Mouse (Mus musculus) erythroblast, embryonic 14.5 days (primary cell): ENCODE measurements around the gene Crocc. TPM values are rescaled to one million over a fixed set of nuclear protein-coding genes. Genes with fewer than 3 reads are reported as not detected.

Experiments used
- H3K27me3 ChIP-seq: 2 replicates; pipeline ENCODE4 v1.6.1; 2012; ENCODE audit warnings: inconsistent platforms; ENCODE audit not compliant: control insufficient read depth
- H3K36me3 ChIP-seq: 2 replicates; pipeline ENCODE4 v1.6.1; 2012; ENCODE audit warnings: mild to moderate bottlenecking, inconsistent platforms; ENCODE audit not compliant: control insufficient read depth
- H3K4me1 ChIP-seq: 2 replicates; pipeline ENCODE4 v1.6.1; 2012; ENCODE audit warnings: inconsistent platforms; ENCODE audit not compliant: control insufficient read depth
- H3K4me3 ChIP-seq: replicated peaks from 2 replicates; pipeline ENCODE3; 2012; ENCODE audit warnings: moderate library complexity, mild to moderate bottlenecking, inconsistent platforms
- H3K9me3 ChIP-seq: 2 replicates; pipeline ENCODE4 v1.6.1; 2012; ENCODE audit warnings: low read length, inconsistent platforms, mixed read lengths; ENCODE audit not compliant: control insufficient read depth
- GATA1 ChIP-seq: IDR thresholded peaks from 2 replicates; pipeline ENCODE4 v1.6.1; 2012; ENCODE audit warnings: low read length, inconsistent platforms, mixed read lengths
- TAL1 ChIP-seq: IDR thresholded peaks from 3 replicates; pipeline ENCODE4 v1.6.1; 2012; ENCODE audit warnings: low read length, inconsistent platforms, mixed read lengths
- polyA plus RNA-seq: library from polyadenylated mRNA; stranded (reverse); fragments of >175 nt; gene quantifications from 2 replicates; pipeline ENCODE4 v1.2.3, GENCODE M21; 2012

Gene Crocc
- polyA plus RNA-seq, 1 experiment = 0.49 TPM

DNA sequence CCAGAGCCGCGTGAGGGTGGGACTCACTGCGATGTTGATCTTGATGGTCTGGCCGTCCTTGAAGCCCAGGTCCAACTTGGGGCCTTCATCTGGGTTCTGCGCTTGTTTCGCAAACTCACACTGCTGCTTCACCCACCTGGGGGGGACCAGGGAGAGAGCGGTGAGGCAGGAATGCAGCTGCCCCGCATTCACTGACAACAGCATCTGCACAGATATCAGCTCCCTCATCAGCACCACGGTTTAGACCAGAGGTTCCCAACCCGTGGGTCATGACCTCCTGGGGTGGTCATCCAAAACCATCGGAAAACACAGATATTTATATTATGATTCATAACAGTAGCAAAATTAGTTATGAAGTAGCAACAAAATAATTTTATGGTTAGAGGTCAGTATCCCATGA, 12.2 kb upstream of the Crocc start:
- Histone ChIP-seq H3K9me3 (no peaks in the 10 kb centered on the region), H3K27me3 (no peaks in the 10 kb centered on the region), H3K4me3 (no peak overlapping the region), H3K4me1 (peaks cover 93% of the 10 kb centered on the region), H3K36me3 (peaks cover 86% of the 10 kb centered on the region)
- no peak for TF ChIP-seq TAL1
- no peak for TF ChIP-seq GATA1

DNA sequence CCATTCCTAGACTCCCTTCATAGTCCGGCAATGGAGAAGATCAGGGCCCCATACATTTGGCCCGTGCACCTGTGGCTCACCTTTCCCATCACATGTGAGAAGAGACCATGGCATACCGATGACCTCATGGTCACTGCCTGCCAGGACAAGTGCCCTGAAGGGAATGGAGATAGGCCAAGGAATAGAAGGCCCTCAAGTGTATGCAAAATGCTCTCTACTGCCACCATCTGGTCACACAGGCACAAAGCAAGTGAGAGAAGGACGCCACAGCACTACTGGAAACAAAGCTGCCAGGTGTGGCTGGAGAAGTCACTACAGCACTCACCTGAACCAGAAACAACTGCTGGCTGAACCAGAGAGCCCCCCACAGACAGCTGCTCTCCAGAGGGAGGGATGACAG, 9.4 kb upstream of the Crocc start:
- no peaks in the 10 kb centered on the region for H3K9me3 ChIP-seq
- TF ChIP-seq GATA1 (no peak), TAL1 (no peak)
- peaks cover 100% of the 10 kb centered on the region for H3K36me3 ChIP-seq
- no peaks in the 10 kb centered on the region for H3K27me3 ChIP-seq
- peaks cover 72% of the 10 kb centered on the region for H3K4me1 ChIP-seq
- H3K4me3 ChIP-seq = no peak overlapping the region

DNA sequence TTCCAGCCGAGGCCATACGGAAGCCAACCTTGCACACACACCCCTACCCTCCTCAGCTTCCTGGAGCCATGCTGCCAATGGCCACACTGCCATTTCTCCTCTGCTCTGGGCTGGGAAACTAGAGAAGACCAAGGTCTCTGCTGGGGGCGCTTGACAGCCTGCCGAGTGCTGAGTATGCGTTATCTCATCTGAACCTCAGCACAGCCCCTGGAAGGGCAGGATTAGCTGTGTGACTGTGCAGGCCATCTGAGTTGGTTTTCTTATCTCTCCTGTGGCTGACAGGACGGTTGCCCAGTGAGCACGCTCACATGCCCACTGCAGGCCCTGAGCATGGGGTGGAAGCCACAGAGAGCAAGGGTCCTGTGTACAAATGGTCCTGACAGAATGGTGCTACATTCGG, 8.3 kb upstream of the Crocc start:
- no peaks in the 10 kb centered on the region for H3K9me3 ChIP-seq
- H3K27me3 ChIP-seq = no peaks in the 10 kb centered on the region
- H3K4me3 ChIP-seq = no peak overlapping the region
- H3K4me1 ChIP-seq = peaks cover 61% of the 10 kb centered on the region
- TF ChIP-seq TAL1 (peak; percentile 29; the same call in 1 of the 3 replicates), GATA1 (peak; percentile 52)
- peaks cover 95% of the 10 kb centered on the region for H3K36me3 ChIP-seq

DNA sequence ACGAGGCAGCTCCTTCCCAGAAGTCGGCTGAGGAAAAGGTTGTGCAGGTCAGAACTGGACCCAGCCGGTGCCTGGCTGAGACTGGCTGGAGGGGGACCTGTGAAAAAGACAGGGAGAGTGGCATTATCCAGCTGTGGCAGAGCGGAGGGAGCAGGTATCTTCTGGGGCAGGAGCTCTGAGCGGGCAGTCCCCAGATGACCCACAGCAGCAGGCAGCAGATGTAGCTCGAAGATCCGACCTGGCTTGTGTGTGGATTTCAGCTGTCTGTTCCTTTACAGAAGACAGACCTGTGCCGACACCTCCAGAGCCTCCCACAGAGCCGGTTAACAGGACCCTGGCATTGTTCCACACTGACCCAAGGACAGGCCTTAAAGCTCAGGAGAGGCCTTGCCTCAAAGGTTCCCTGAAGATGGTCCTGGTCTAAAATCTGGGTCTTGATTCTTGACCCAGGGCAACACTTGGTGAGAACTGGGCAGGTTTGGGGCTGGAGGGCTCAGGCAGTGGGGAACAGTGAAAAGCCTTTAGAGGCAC, 7.2 kb upstream of the Crocc start:
- Histone ChIP-seq H3K27me3 (no peaks in the 10 kb centered on the region), H3K9me3 (no peaks in the 10 kb centered on the region), H3K4me3 (no peak overlapping the region), H3K36me3 (peaks cover 88% of the 10 kb centered on the region), H3K4me1 (peaks cover 52% of the 10 kb centered on the region)
- TF ChIP-seq TAL1 (no peak), GATA1 (no peak)

DNA sequence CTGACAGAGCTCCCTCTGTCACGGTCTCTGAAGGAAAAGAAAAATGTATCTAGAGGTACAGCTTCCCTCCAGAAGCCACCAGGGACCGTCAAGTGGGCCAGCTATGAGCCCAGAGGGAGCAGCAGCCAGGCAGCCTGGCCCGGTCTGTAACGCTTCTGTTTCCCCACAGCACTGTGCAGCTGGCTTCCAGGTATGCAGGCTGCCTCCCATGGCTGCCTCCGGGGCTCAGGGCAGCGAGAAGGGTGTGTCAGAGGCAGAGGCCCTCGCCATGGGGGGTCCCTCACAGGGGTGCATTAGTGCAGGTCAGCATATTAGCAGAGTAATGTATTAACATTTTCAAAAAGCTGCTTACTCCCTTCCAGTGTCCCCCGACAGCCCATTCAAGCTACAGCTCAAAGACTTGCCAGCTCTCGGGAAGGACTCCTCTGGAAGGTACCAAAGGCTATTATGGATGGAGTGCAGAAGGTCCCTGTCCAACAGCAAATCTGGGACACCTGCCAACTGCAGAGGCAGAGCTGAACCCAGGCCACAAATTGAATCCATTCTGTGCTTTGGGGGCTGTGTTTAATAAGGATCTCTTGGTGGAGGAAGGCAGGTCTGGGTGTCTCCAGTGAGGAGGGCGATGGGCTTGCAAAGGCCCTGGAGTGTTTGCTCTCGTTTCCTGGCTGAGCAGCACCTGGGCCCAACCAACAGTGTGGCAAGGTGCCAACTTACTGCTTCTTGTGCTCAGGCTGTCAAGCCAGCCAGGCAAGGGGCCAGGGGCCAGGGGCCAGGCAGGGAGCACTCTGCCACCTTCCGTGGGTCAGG, 6.6 kb upstream of the Crocc start:
- peaks cover 45% of the 10 kb centered on the region for H3K4me1 ChIP-seq
- peaks cover 82% of the 10 kb centered on the region for H3K36me3 ChIP-seq
- no peak overlapping the region for H3K4me3 ChIP-seq
- TF ChIP-seq GATA1 (no peak), TAL1 (no peak)
- H3K9me3 ChIP-seq = no peaks in the 10 kb centered on the region
- H3K27me3 ChIP-seq = no peaks in the 10 kb centered on the region

DNA sequence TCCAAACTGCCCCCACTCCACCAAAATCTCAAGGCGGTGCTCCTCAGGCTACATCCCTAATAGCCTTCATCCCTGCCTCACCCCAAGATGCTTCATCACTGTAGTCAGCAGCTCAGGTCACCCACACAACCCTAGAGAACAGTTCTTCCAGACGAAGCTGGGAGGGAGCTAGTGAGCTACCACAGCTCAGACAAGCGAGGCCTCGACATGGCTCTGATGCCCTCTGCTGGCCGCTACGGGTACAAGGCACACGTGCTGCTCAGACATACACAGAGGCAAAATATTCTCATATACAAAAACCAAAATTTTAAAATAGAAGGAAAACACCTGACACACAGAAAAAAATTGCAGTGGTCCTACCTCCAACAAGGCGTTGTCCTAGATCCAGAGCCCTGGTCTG, 4.8 kb upstream of the Crocc start:
- TF ChIP-seq TAL1 = no peak
- TF ChIP-seq GATA1 = no peak
- no peaks in the 10 kb centered on the region for H3K27me3 ChIP-seq
- no peaks in the 10 kb centered on the region for H3K9me3 ChIP-seq
- H3K36me3 ChIP-seq = peaks cover 64% of the 10 kb centered on the region
- H3K4me1 ChIP-seq = peaks cover 42% of the 10 kb centered on the region
- no peak overlapping the region for H3K4me3 ChIP-seq

DNA sequence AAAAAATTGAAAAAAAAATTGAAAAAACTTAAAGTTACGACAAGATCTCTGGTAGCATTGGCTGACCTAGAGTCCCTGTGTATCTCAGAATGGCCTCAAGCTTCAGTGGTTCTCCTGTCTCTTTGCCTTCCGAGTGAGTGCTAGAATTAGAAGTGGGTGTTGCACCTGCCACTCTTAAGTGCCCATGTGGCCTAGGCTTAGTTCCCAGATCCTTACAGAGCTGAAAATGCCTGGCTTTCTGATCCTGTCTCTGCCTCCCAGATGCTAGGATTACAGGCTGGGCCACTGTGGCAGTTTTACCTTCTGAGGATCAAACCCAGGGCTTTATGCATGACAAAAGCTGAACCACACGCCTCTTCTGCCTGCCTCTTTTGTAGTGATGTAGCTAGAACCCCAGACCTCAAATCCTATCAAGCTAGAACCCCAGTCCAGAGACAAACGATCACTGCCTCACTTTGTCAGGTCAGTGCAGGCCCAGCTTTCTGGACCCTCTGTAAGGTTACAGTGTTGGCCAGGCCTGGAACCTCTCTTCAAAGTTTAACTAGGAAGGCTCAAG, 3.8 kb upstream of the Crocc start:
- H3K4me1 ChIP-seq = peaks cover 39% of the 10 kb centered on the region
- H3K4me3 ChIP-seq = no peak overlapping the region
- H3K9me3 ChIP-seq = no peaks in the 10 kb centered on the region
- H3K27me3 ChIP-seq = no peaks in the 10 kb centered on the region
- TF ChIP-seq GATA1 (no peak), TAL1 (no peak)
- peaks cover 54% of the 10 kb centered on the region for H3K36me3 ChIP-seq

DNA sequence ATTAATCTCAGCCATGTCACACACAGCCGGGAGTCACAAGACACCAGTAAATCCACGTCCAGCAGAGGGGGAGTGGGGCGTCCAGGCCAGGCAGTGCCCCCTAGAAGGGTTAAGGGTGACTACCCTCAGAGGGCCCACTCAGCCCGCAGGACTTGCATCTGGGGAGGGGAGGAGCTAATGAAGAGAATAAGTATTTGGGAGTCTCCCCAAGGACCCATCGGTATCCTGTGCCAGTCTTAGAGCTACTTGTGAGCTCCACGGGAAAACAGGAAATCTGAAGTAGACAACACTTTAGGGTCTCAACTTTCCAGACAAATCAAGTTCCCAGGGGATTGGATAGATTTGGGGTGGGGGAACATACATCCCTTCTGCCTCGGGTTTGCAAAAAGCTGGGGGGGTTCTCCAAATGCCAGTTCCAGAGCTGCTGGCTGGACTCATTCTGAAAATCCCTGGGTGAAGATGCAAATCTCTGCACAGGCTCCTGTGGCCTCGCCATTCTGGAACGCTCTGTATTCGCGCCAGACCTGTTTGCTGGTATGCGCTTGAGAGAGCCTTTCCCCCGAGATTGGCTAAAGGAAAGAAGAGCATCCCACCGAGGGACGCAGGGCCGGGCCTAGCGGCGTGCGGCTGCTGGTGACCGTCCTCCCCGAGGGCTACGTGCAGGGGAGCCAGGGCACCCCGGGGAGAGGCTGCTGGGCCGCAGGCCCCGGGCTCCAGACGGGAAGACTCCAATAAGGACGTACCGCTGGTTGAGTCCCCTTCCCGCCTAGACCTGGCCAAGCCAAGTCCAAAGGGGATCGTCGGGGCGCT, 529 bp downstream of the Crocc start:
- Histone ChIP-seq H3K9me3 (no peaks in the 10 kb centered on the region), H3K36me3 (peaks cover 11% of the 10 kb centered on the region), H3K27me3 (no peaks in the 10 kb centered on the region), H3K4me3 (peak overlapping the region; percentile 88), H3K4me1 (peaks cover 19% of the 10 kb centered on the region)
- TF ChIP-seq GATA1 (no peak), TAL1 (no peak)

DNA sequence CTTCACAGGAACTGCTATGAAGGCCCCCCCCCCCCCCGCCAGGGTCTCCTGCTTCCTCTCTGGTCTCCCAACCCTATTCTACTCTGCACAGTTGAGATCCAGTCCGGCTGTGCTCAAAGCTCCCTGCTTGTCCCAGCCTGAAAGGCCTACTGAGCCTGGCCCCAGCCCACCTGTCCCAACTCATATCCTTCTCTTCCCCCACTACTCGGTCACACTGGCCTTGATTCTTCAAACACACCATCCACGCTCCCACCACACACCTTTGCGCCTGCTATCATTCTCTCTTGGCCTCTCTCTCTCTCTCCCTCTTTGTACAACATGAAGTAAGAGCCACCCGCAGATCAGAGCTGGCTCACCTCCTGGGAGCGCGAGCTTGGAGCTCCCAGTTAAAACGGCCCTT, 1.5 kb downstream of the Crocc start:
- peaks cover 18% of the 10 kb centered on the region for H3K4me1 ChIP-seq
- H3K27me3 ChIP-seq = no peaks in the 10 kb centered on the region
- H3K4me3 ChIP-seq = no peak overlapping the region
- no peaks in the 10 kb centered on the region for H3K9me3 ChIP-seq
- H3K36me3 ChIP-seq = peaks cover 4% of the 10 kb centered on the region
- no peak for TF ChIP-seq GATA1
